Mouse (Mus musculus): ENCODE measurements around the gene Glrp1. TPM values are rescaled to one million over a fixed set of nuclear protein-coding genes. Genes with fewer than 3 reads are reported as not detected.
A peak's percentile ranks its signal among the peaks of the same experiment; 100 is the strongest.

Glrp1 gene
- total and polyA plus RNA-seq, 2 experiments from 2014 or later: 0.26 TPM; not detected in 1

GRCm38 (mm10) chr1:88526161-88526560 is 16.3 kb upstream of the Glrp1 start:
- TF ChIP-seq EP300 (IDR thresholded peaks at IDR 0.05; ENCODE audit: low read depth) (no peak), CTCF (IDR thresholded peaks at IDR 0.05; ENCODE audit: low read depth) (no peak)
- Histone ChIP-seq H3K4me3 (ENCODE audit: low read depth, low read length) (no peak overlapping the region), H3K27ac (ENCODE audit: low read depth) (no peak overlapping the region), H3K9me3 (replicated peaks; ENCODE audit: control insufficient read depth, low read length) (no peaks in the 10 kb centered on the region), H3K9ac (replicated peaks; ENCODE audit: low read depth, low read length) (no peak overlapping the region), H3K4me1 (ENCODE audit: control insufficient read depth, insufficient read depth) (no peaks in the 10 kb centered on the region), H3K27me3 (ENCODE audit: control insufficient read depth, insufficient read depth, low read length) (no peaks in the 10 kb centered on the region), H3K36me3 (replicated peaks; ENCODE audit: control insufficient read depth, insufficient read depth, low read length) (no peaks in the 10 kb centered on the region), H3K4me2 (ENCODE audit: low read depth, low read length) (no peak overlapping the region)
- WGBS: 34% methylated on average over 6 of the region's 6 CpGs
- ATAC-seq (ENCODE audit: insufficient read depth, low read depth): peak; percentile 33; the same call in 1 of the 2 replicates
- no peak for DNase-seq (ENCODE audit: low spot score)

- TF ChIP-seq EP300 (IDR thresholded peaks at IDR 0.05; ENCODE audit: low read depth) (no peak), CTCF (IDR thresholded peaks at IDR 0.05; ENCODE audit: low read depth) (no peak)
- no peaks in the 10 kb centered on the region for H3K27me3 ChIP-seq (ENCODE audit: control insufficient read depth, insufficient read depth, low read length)
- WGBS: 36% methylated on average over 3 of the region's 3 CpGs
- H3K4me2 ChIP-seq (ENCODE audit: low read depth, low read length): no peak overlapping the region
- no peak overlapping the region for H3K9ac ChIP-seq (replicated peaks; ENCODE audit: low read depth, low read length)
- H3K9me3 ChIP-seq (replicated peaks; ENCODE audit: control insufficient read depth, low read length): no peaks in the 10 kb centered on the region
- no peaks in the 10 kb centered on the region for H3K4me1 ChIP-seq (ENCODE audit: control insufficient read depth, insufficient read depth)
- no peaks in the 10 kb centered on the region for H3K36me3 ChIP-seq (replicated peaks; ENCODE audit: control insufficient read depth, insufficient read depth, low read length)
- no peak overlapping the region for H3K4me3 ChIP-seq (ENCODE audit: low read depth, low read length)
- no peak for ATAC-seq (ENCODE audit: insufficient read depth, low read depth)
- H3K27ac ChIP-seq (ENCODE audit: low read depth): no peak overlapping the region
- no peak for DNase-seq (ENCODE audit: low spot score)
Observed at GRCm38 (mm10) chr1:88525622-88526021, 15.8 kb upstream of the Glrp1 start.

- no peak for ATAC-seq (ENCODE audit: insufficient read depth, low read depth)
- DNase-seq (ENCODE audit: low spot score): no peak
- H3K4me1 ChIP-seq (ENCODE audit: control insufficient read depth, insufficient read depth): peaks cover 5% of the 10 kb centered on the region; the same call in 1 of the 2 replicates
Observed at GRCm38 (mm10) chr1:88521170-88521747, 11.4 kb upstream of the Glrp1 start.

GRCm38 (mm10) chr1:88513613-88514012 is 3.7 kb upstream of the Glrp1 start:
- H3K27me3 ChIP-seq (ENCODE audit: control insufficient read depth, insufficient read depth, low read length): no peaks in the 10 kb centered on the region
- no peak for ATAC-seq (ENCODE audit: insufficient read depth, low read depth)
- no peak overlapping the region for H3K4me3 ChIP-seq (ENCODE audit: low read depth, low read length)
- H3K4me1 ChIP-seq (ENCODE audit: control insufficient read depth, insufficient read depth): peaks cover 5% of the 10 kb centered on the region; the same call in 1 of the 2 replicates
- no peak for TF ChIP-seq CTCF (IDR thresholded peaks at IDR 0.05; ENCODE audit: low read depth)
- TF ChIP-seq EP300 (IDR thresholded peaks at IDR 0.05; ENCODE audit: low read depth): no peak
- WGBS: 87% methylated on average over 5 of the region's 5 CpGs
- DNase-seq (ENCODE audit: low spot score): no peak
- H3K9me3 ChIP-seq (replicated peaks; ENCODE audit: control insufficient read depth, low read length): no peaks in the 10 kb centered on the region
- no peak overlapping the region for H3K27ac ChIP-seq (ENCODE audit: low read depth)
- no peaks in the 10 kb centered on the region for H3K36me3 ChIP-seq (replicated peaks; ENCODE audit: control insufficient read depth, insufficient read depth, low read length)
- no peak overlapping the region for H3K9ac ChIP-seq (replicated peaks; ENCODE audit: low read depth, low read length)
- no peak overlapping the region for H3K4me2 ChIP-seq (ENCODE audit: low read depth, low read length)

More at GRCm38 (mm10) chr1:88521170-88521747, 11.4 kb upstream of the Glrp1 start:
- H3K9me3 ChIP-seq (replicated peaks; ENCODE audit: control insufficient read depth, low read length): no peaks in the 10 kb centered on the region
- 56% methylated on average over 11 of the region's 11 CpGs for WGBS
- no peaks in the 10 kb centered on the region for H3K27me3 ChIP-seq (ENCODE audit: control insufficient read depth, insufficient read depth, low read length)
- H3K4me3 ChIP-seq (ENCODE audit: low read depth, low read length): no peak overlapping the region
- TF ChIP-seq EP300 (IDR thresholded peaks at IDR 0.05; ENCODE audit: low read depth) (no peak), CTCF (IDR thresholded peaks at IDR 0.05; ENCODE audit: low read depth) (no peak)
- H3K9ac ChIP-seq (replicated peaks; ENCODE audit: low read depth, low read length): no peak overlapping the region
- H3K36me3 ChIP-seq (replicated peaks; ENCODE audit: control insufficient read depth, insufficient read depth, low read length): no peaks in the 10 kb centered on the region
- no peak overlapping the region for H3K27ac ChIP-seq (ENCODE audit: low read depth)
- H3K4me2 ChIP-seq (ENCODE audit: low read depth, low read length): no peak overlapping the region

- DNase-seq (ENCODE audit: low spot score) (no peak), ATAC-seq (ENCODE audit: insufficient read depth, low read depth) (no peak)
- TF ChIP-seq CTCF (IDR thresholded peaks at IDR 0.05; ENCODE audit: low read depth) (no peak), EP300 (IDR thresholded peaks at IDR 0.05; ENCODE audit: low read depth) (no peak)
- Histone ChIP-seq H3K27me3 (ENCODE audit: control insufficient read depth, insufficient read depth, low read length) (no peaks in the 10 kb centered on the region), H3K4me2 (ENCODE audit: low read depth, low read length) (no peak overlapping the region), H3K27ac (ENCODE audit: low read depth) (no peak overlapping the region), H3K4me1 (ENCODE audit: control insufficient read depth, insufficient read depth) (no peaks in the 10 kb centered on the region), H3K4me3 (ENCODE audit: low read depth, low read length) (no peak overlapping the region), H3K9ac (replicated peaks; ENCODE audit: low read depth, low read length) (no peak overlapping the region), H3K9me3 (replicated peaks; ENCODE audit: control insufficient read depth, low read length) (no peaks in the 10 kb centered on the region), H3K36me3 (replicated peaks; ENCODE audit: control insufficient read depth, insufficient read depth, low read length) (no peaks in the 10 kb centered on the region)
- WGBS: 90% methylated on average over 8 of the region's 8 CpGs
Observed at GRCm38 (mm10) chr1:88507886-88508285, 2.0 kb downstream of the Glrp1 start.

GRCm38 (mm10) chr1:88507214-88507613 is 2.7 kb downstream of the Glrp1 start:
- ATAC-seq (ENCODE audit: insufficient read depth, low read depth) (no peak), DNase-seq (ENCODE audit: low spot score) (no peak)
- 55% methylated on average over 5 of the region's 5 CpGs for WGBS
- H3K36me3 ChIP-seq (replicated peaks; ENCODE audit: control insufficient read depth, insufficient read depth, low read length): no peaks in the 10 kb centered on the region
- H3K27me3 ChIP-seq (ENCODE audit: control insufficient read depth, insufficient read depth, low read length): no peaks in the 10 kb centered on the region
- H3K27ac ChIP-seq (ENCODE audit: low read depth): no peak overlapping the region
- H3K9me3 ChIP-seq (replicated peaks; ENCODE audit: control insufficient read depth, low read length): no peaks in the 10 kb centered on the region
- H3K4me2 ChIP-seq (ENCODE audit: low read depth, low read length): no peak overlapping the region
- no peak overlapping the region for H3K4me3 ChIP-seq (ENCODE audit: low read depth, low read length)
- H3K9ac ChIP-seq (replicated peaks; ENCODE audit: low read depth, low read length): no peak overlapping the region; the same call in 1 of the 2 replicates
- TF ChIP-seq CTCF (IDR thresholded peaks at IDR 0.05; ENCODE audit: low read depth) (no peak), EP300 (IDR thresholded peaks at IDR 0.05; ENCODE audit: low read depth) (no peak)
- no peaks in the 10 kb centered on the region for H3K4me1 ChIP-seq (ENCODE audit: control insufficient read depth, insufficient read depth)

All from heart, postnatal 0 days (tissue).